Mouse (Mus musculus): ENCODE results near the gene Vps9d1. TPM values are rescaled to one million over a fixed set of nuclear protein-coding genes. Genes with fewer than 3 reads are reported as not detected.

Gene Vps9d1
- total RNA-seq (2023): 10 to 100 TPM; 31.2 to 33.0 TPM

DNA sequence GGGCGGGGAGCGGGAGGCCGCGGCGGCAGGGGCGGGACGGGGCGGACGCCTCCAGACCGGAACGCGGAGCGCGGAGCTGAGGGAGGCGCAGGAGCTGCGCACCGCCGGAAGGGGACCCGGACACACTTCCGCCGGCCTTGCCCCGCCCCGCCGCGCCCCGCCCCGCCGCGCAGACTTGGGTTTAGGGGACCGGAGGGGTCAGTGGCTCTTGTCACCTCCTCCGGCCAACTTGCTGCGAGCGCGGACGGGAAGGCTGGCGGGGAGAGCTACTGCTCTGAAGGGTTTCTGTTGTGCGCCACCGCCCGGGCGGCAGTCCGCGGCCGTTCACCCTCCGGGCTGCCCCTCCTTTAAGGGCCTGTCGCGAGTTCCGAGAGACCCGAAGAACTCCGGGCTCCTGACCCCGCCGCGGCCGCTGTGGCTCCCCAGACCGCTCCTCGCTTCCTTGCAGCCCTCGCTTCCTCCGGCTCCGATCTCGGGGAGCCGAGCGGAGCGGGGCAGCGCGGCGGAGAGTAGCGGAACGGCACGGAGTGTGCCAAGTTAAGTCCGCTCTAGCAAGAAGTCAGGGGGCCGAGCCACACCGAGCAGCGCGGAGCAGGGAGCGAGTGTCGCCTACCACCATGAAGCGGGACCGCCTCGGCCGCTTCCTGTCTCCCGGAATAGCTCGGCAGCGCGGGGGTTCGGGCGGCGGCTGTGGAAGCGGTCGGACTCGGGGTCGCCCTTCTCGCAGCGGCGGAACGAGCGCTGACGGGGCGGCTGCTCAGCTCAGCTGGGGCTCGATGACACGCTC is at the start of gene Vps9d1, which contains the start of gene Zfp276:
TSS of gene Vps9d1 (minus strand) at position 250 of the 787 bp plus-strand sequence.
TSS of gene Zfp276 (plus strand) at position 97 of the 787 bp plus-strand sequence.

GRCm38 (mm10) chr8:123235520-123236497 is 18.3 kb downstream of the Vps9d1 start, which contains the start of gene Spata2l:
Gene Spata2l, minus strand, starts transcription at chr8:123236233.

GRCm38 (mm10) chr8:123224278-123225266 is 29.6 kb downstream of the Vps9d1 start, which contains the start of gene Cdk10:
Gene Cdk10, plus strand, starts transcription at chr8:123224842.

GRCm38 (mm10) chr8:123212321-123213117 is 41.6 kb downstream of the Vps9d1 start, which contains the start of the genes Chmp1a and Spata33:
Gene Chmp1a, minus strand, starts transcription at chr8:123212763.
Gene Spata33, plus strand, starts transcription at chr8:123212832.

Other genes starting within 250 kb of the Vps9d1 start
- gene Ankrd11, start 212.1 kb downstream of the Vps9d1 start, total RNA-seq (2023): 100 to 1,000 TPM; 315 to 332 TPM
- 10 to 100 TPM; 64.1 to 68.2 TPM for gene Spg7, start 191.4 kb downstream of the Vps9d1 start, total RNA-seq (2023)
- 1,000 to 10,000 TPM; 1,793 to 1,834 TPM for gene Rpl13, start 152.0 kb downstream of the Vps9d1 start, total RNA-seq (2023)
- 1 to 10 TPM; 2.4 to 4.4 TPM for gene Cpne7, start 137.0 kb downstream of the Vps9d1 start, total RNA-seq (2023)
- gene Sult5a1, start 96.0 kb downstream of the Vps9d1 start, total RNA-seq (2023): not detected
- gene Dpep1, start 68.1 kb downstream of the Vps9d1 start, total RNA-seq (2023): not detected
- gene Chmp1a, start 41.6 kb downstream of the Vps9d1 start, total RNA-seq (2023): 10 to 100 TPM; 66.2 to 94.1 TPM
- not detected for gene Spata33, start 41.5 kb downstream of the Vps9d1 start, total RNA-seq (2023)
- 10 to 100 TPM; 56.3 to 72.4 TPM for gene Cdk10, start 29.5 kb downstream of the Vps9d1 start, total RNA-seq (2023)
- 10 to 100 TPM; 10.6 to 14.3 TPM for gene Spata2l, start 18.1 kb downstream of the Vps9d1 start, total RNA-seq (2023)
- 10 to 100 TPM; 35.2 to 40.2 TPM for gene Zfp276, start 153 bp downstream of the Vps9d1 start, total RNA-seq (2023)
- gene Fanca, start 64.2 kb upstream of the Vps9d1 start, total RNA-seq (2023): 1 to 10 TPM; 9.8 TPM
- not detected for gene Spire2, start 78.4 kb upstream of the Vps9d1 start, total RNA-seq (2023)
- gene Tcf25, start 119.4 kb upstream of the Vps9d1 start, total RNA-seq (2023): 100 to 1,000 TPM; 195 to 202 TPM
- under 1 TPM; 0.58 to 0.86 TPM for gene Mc1r, start 152.8 kb upstream of the Vps9d1 start, total RNA-seq (2023)
- 1 to 10 TPM; 1.2 to 1.5 TPM for gene Tubb3, start 157.1 kb upstream of the Vps9d1 start, total RNA-seq (2023)
- gene Def8, start 169.2 kb upstream of the Vps9d1 start, total RNA-seq (2023): 10 to 100 TPM; 13.8 to 20.9 TPM
- 10 to 100 TPM; 45.9 to 49.9 TPM for gene Afg3l1, start 223.6 kb upstream of the Vps9d1 start, total RNA-seq (2023)